Mouse (Mus musculus) liver, adult 2 months (tissue): ENCODE results near the gene Naa40. TPM values are rescaled to one million over a fixed set of nuclear protein-coding genes. Genes with fewer than 3 reads are reported as not detected.
A peak's percentile ranks its signal among the peaks of the same experiment; 100 is the strongest.

Source experiments
- DNase-seq: peaks from one replicate; pipeline ENCODE4 v3.0.0-alpha.2; 2011; ENCODE audit warnings: low read depth, low spot score; ENCODE audit errors: extremely low read depth
- H3K27ac ChIP-seq: fragments of 200-500 bp; replicated peaks from 2 replicates; pipeline ENCODE4 v1.5.1; 2012; ENCODE audit warnings: low read depth, mild to moderate bottlenecking, control low read depth, inconsistent platforms, low read length; ENCODE audit not compliant: insufficient read depth
- H3K27me3 ChIP-seq: fragments of 200-500 bp; 2 replicates; pipeline ENCODE4 v1.6.1; 2012; ENCODE audit warnings: mild to moderate bottlenecking, moderate library complexity, low read length, inconsistent platforms; ENCODE audit not compliant: control insufficient read depth, insufficient read depth
- H3K36me3 ChIP-seq: fragments of 200-500 bp; 2 replicates; pipeline ENCODE4 v1.6.1; 2012; ENCODE audit warnings: low read length, inconsistent platforms; ENCODE audit not compliant: control insufficient read depth, insufficient read depth
- H3K4me1 ChIP-seq: fragments of 200-500 bp; 2 replicates; pipeline ENCODE4 v1.6.1; 2011; ENCODE audit warnings: low read length; ENCODE audit not compliant: control insufficient read depth, insufficient read depth
- H3K4me3 ChIP-seq: fragments of 200-500 bp; 2 replicates; pipeline ENCODE4 v1.5.1; 2011; ENCODE audit warnings: low read depth, mild to moderate bottlenecking, control low read depth, low read length, moderate library complexity; ENCODE audit not compliant: insufficient read depth
- H3K79me2 ChIP-seq: fragments of 200-500 bp; 2 replicates; pipeline ENCODE4 v1.6.1; 2012; ENCODE audit warnings: inconsistent platforms, mild to moderate bottlenecking, low read length, moderate library complexity; ENCODE audit not compliant: control insufficient read depth, insufficient read depth
- H3K9ac ChIP-seq: fragments of 200-500 bp; 2 replicates; pipeline ENCODE4 v1.6.1; 2012; ENCODE audit warnings: low read depth, mild to moderate bottlenecking, control low read depth, inconsistent platforms, low read length
- CTCF ChIP-seq: fragments of 200-500 bp; IDR thresholded peaks from 2 replicates; pipeline ENCODE4 v1.5.1; 2011; ENCODE audit warnings: low read depth, low read length, control low read depth
- POLR2A ChIP-seq: fragments of 200-500 bp; IDR thresholded peaks from 2 replicates; pipeline ENCODE4 v1.6.1; 2011; ENCODE audit warnings: low read length, control low read depth; ENCODE audit not compliant: insufficient read depth; ENCODE audit errors: extremely low read depth
- WGBS: fragments of 180-500 bp; shearing (Covaris S2); methylation state at CpG from one replicate; pipeline ENCODE4 v1.1.7; 2018; 5-methylcytosine and 5-hydroxymethylcytosine counted together
- polyA plus RNA-seq: library from polyadenylated mRNA; depleted of rRNA; stranded (reverse); fragments of >200 nt; gene quantifications from 2 replicates; pipeline ENCODE4 v1.2.3, GENCODE M21; 2012
- total RNA-seq: library from RNA; depleted of rRNA; stranded (reverse); fragments of >200 nt; gene quantifications from 2 replicates; pipeline ENCODE4 v1.2.3, GENCODE M21; 2014

The Naa40 gene
- total and polyA plus RNA-seq, 2 experiments = 5.3 to 9.7 TPM

- no peak within 1 kb of the TSS for H3K9ac ChIP-seq
Measured at GRCm38 (mm10) chr19:7267091-7267741, 26.2 kb upstream of the Naa40 start, which contains the start of gene Rcor2. Gene Rcor2, plus strand, starts transcription at chr19:7267325.

GRCm38 (mm10) chr19:7266421-7266831, 25.4 kb upstream of the Naa40 start:
- Histone ChIP-seq H3K4me1 (peaks cover 4% of the 10 kb centered on the region; the same call in 1 of the 2 replicates), H3K27me3 (peaks cover 4% of the 10 kb centered on the region; the same call in 1 of the 2 replicates), H3K4me3 (no peak overlapping the region), H3K27ac (no peak overlapping the region), H3K36me3 (no peaks in the 10 kb centered on the region), H3K9ac (no peak overlapping the region), H3K79me2 (no peaks in the 10 kb centered on the region)
- 76% methylated on average over 4 of the region's 4 CpGs for WGBS
- no peak for DNase-seq
- TF ChIP-seq POLR2A (no peak), CTCF (no peak)

More at GRCm38 (mm10) chr19:7267091-7267741, 26.2 kb upstream of the Naa40 start, which contains the start of gene Rcor2:
- H3K4me1 ChIP-seq = peaks cover 4% of the 10 kb centered on the region; the same call in 1 of the 2 replicates
- WGBS = 11% methylated on average over 28 of the region's 28 CpGs
- H3K27ac ChIP-seq = no peak within 1 kb of the TSS
- no peaks in the 10 kb centered on the region for H3K79me2 ChIP-seq
- H3K27me3 ChIP-seq = peaks cover 4% of the 10 kb centered on the region; the same call in 1 of the 2 replicates
- H3K4me3 ChIP-seq = peak within 1 kb of the TSS; percentile 69; the same call in 1 of the 2 replicates
- TF ChIP-seq POLR2A = no peak
- no peak for TF ChIP-seq CTCF
- DNase-seq = no peak
- no peaks in the 10 kb centered on the region for H3K36me3 ChIP-seq

- 59% methylated on average over 14 of the region's 14 CpGs for WGBS
- TF ChIP-seq CTCF (no peak), POLR2A (no peak)
- H3K4me3 ChIP-seq = no peak overlapping the region
- no peaks in the 10 kb centered on the region for H3K36me3 ChIP-seq
- peaks cover 4% of the 10 kb centered on the region; the same call in 1 of the 2 replicates for H3K4me1 ChIP-seq
- H3K79me2 ChIP-seq = no peaks in the 10 kb centered on the region
- no peak overlapping the region for H3K9ac ChIP-seq
- no peak for DNase-seq
- peaks cover 4% of the 10 kb centered on the region; the same call in 1 of the 2 replicates for H3K27me3 ChIP-seq
- no peak overlapping the region for H3K27ac ChIP-seq
Measured at GRCm38 (mm10) chr19:7265478-7266191, 24.7 kb upstream of the Naa40 start.

- peaks cover 4% of the 10 kb centered on the region; the same call in 1 of the 2 replicates for H3K4me1 ChIP-seq
- no peak overlapping the region for H3K4me3 ChIP-seq
- peaks cover 4% of the 10 kb centered on the region; the same call in 1 of the 2 replicates for H3K27me3 ChIP-seq
- H3K36me3 ChIP-seq = no peaks in the 10 kb centered on the region
- H3K9ac ChIP-seq = no peak overlapping the region
- DNase-seq = no peak
- no peaks in the 10 kb centered on the region for H3K79me2 ChIP-seq
- TF ChIP-seq CTCF (no peak), POLR2A (no peak)
- WGBS = 32% methylated on average over 6 of the region's 6 CpGs
- H3K27ac ChIP-seq = no peak overlapping the region
Measured at GRCm38 (mm10) chr19:7264766-7265331, 23.9 kb upstream of the Naa40 start.

GRCm38 (mm10) chr19:7264088-7264765, 23.2 kb upstream of the Naa40 start:
- H3K9ac ChIP-seq = no peak overlapping the region
- H3K4me1 ChIP-seq = peaks cover 4% of the 10 kb centered on the region; the same call in 1 of the 2 replicates
- H3K36me3 ChIP-seq = no peaks in the 10 kb centered on the region
- TF ChIP-seq CTCF (peak; percentile 96), POLR2A (no peak)
- 21% methylated on average over 9 of the region's 9 CpGs for WGBS
- H3K4me3 ChIP-seq = no peak overlapping the region
- no peaks in the 10 kb centered on the region for H3K79me2 ChIP-seq
- peaks cover 4% of the 10 kb centered on the region; the same call in 1 of the 2 replicates for H3K27me3 ChIP-seq
- H3K27ac ChIP-seq = no peak overlapping the region
- peak; percentile 46 for DNase-seq
